Mouse (Mus musculus) T-helper 2 cell (primary cell): ENCODE results near the gene Ttf1.
"Not testable (repeated sequence)": the region's sequence is repeated elsewhere in the genome, so short reads cannot be mapped to it uniquely, and the experiment has no call there.

Source experiments
- in situ Hi-C: fragments of 300-600 bp; cut with MboI, MseI; formaldehyde crosslinking; loops from one replicate; pipeline ENCODE4 v1.15.1; 2025; ENCODE audit warnings: high pct_unique_total_duplicates

The Ttf1 gene

GRCm38 (mm10) chr2:29054991-29055390, 5.1 kb upstream of the Ttf1 start, which contains the start of gene Cfap77:
Cfap77 (minus strand) TSS chr2:29055066.
- in situ Hi-C loops, result loop anchor here (5.0 to 10.0 kb wide), 3 partner anchors 72 to 300 kb away; partner anchors contain the start of genes Ddx31 and Gtf3c4

- in situ Hi-C loops, result no loop called here
These were observed 5.7 kb downstream of the Ttf1 start for GRCm38 (mm10) chr2:29065796-29066195.

GRCm38 (mm10) chr2:29066410-29066809, 6.3 kb downstream of the Ttf1 start:
- in situ Hi-C loops, result no loop called here

- in situ Hi-C loops, result no loop called here
These were observed 14.6 kb downstream of the Ttf1 start for GRCm38 (mm10) chr2:29074676-29075075.

- in situ Hi-C loops, result no loop called here
These were observed 15.4 kb downstream of the Ttf1 start for GRCm38 (mm10) chr2:29075331-29076070.

GRCm38 (mm10) chr2:29076226-29076625, 16.2 kb downstream of the Ttf1 start:
- in situ Hi-C loops, result no loop called here

GRCm38 (mm10) chr2:29081965-29082364, 21.9 kb downstream of the Ttf1 start:
- in situ Hi-C loops, result no loop called here

- in situ Hi-C loops, result no loop called here
These were observed 26.0 kb downstream of the Ttf1 start for GRCm38 (mm10) chr2:29086026-29086425.

GRCm38 (mm10) chr2:29089276-29089675, 29.2 kb downstream of the Ttf1 start:
- in situ Hi-C loops, result not testable (repeated sequence)

GRCm38 (mm10) chr2:29095674-29096073, 35.6 kb downstream of the Ttf1 start:
- in situ Hi-C loops, result no loop called here

GRCm38 (mm10) chr2:29096751-29097150, 36.7 kb downstream of the Ttf1 start:
- in situ Hi-C loops, result no loop called here

GRCm38 (mm10) chr2:29097465-29097864, 37.4 kb downstream of the Ttf1 start:
- in situ Hi-C loops, result no loop called here

- in situ Hi-C loops, result not testable (repeated sequence)
These were observed 37.9 kb downstream of the Ttf1 start for GRCm38 (mm10) chr2:29097955-29098354.

GRCm38 (mm10) chr2:29098786-29099185, 38.7 kb downstream of the Ttf1 start:
- in situ Hi-C loops, result no loop called here

GRCm38 (mm10) chr2:29099646-29100045, 39.6 kb downstream of the Ttf1 start:
- in situ Hi-C loops, result no loop called here

GRCm38 (mm10) chr2:29100822-29101534, 40.9 kb downstream of the Ttf1 start:
- in situ Hi-C loops, result no loop called here

GRCm38 (mm10) chr2:29102416-29103377, 42.6 kb downstream of the Ttf1 start:
- in situ Hi-C loops, result not testable (repeated sequence)

- in situ Hi-C loops, result no loop called here
These were observed 60.9 kb downstream of the Ttf1 start for GRCm38 (mm10) chr2:29120969-29121368.

GRCm38 (mm10) chr2:29122446-29122845, 62.4 kb downstream of the Ttf1 start:
- in situ Hi-C loops, result no loop called here

GRCm38 (mm10) chr2:29123907-29124569, 64.0 kb downstream of the Ttf1 start, which contains the start of gene Setx:
Setx (plus strand) TSS chr2:29124181.
- in situ Hi-C loops, result no loop called here

GRCm38 (mm10) chr2:29124571-29124935, 64.5 kb downstream of the Ttf1 start:
- in situ Hi-C loops, result no loop called here
